ENCODE assay signal across 8 mouse cellular contexts in genomic region chr8:120251411-120252035, GRCm38 (mm10). TPM values are rescaled to one million over a fixed set of nuclear protein-coding genes. Genes with fewer than 3 reads are reported as not detected.
DNase-seq lines count a peak whose midpoint lies in the region; ATAC-seq and TF ChIP-seq lines count a peak whose summit lies in the region.

No protein-coding gene starts in this region.

- ATAC-seq in limb, embryonic 12.5 days (ENCODE audit: insufficient number of reproducible peaks, insufficient read depth, low FRiP score, low TSS enrichment, low read depth): no peak
- ATAC-seq in neural tube, embryonic 14.5 days (ENCODE audit: low read depth): no peak
- no peak for ATAC-seq in erythroblast, adult 5-6 weeks (replicated peaks; ENCODE audit: low FRiP score, poor library complexity, severe bottlenecking)

- H3K4me2 ChIP-seq in limb, embryonic 12.5 days: no peak overlapping the region
- H3K4me2 ChIP-seq in neural tube, embryonic 14.5 days (ENCODE audit: low read depth, low read length): no peak overlapping the region

- H3K9me3 ChIP-seq in limb, embryonic 12.5 days: 0 out of 2 replicates have a peak, but pooled peaks cover 4% of the 10 kb centered on the region
- no peaks in the 10 kb centered on the region for H3K9me3 ChIP-seq in neural tube, embryonic 14.5 days (ENCODE audit: control insufficient read depth, low read length)

- peak; percentile 16; the same call in 1 of the 2 replicates for TF ChIP-seq EP300 in heart, adult 2 months (IDR thresholded peaks at IDR 0.05; ENCODE audit: insufficient read depth, low read depth, low read length)

- TF ChIP-seq CTCF in kidney, adult 2 months (conservative IDR thresholded peaks at IDR 0.05; ENCODE audit: insufficient read depth, insufficient read length, low read depth, low read length): no peak
- no peak for TF ChIP-seq CTCF in heart, adult 2 months (IDR thresholded peaks at IDR 0.05)

- no peak for TF ChIP-seq POLR2A in kidney, adult 2 months (IDR thresholded peaks at IDR 0.05; ENCODE audit: low read depth, low read length)
- TF ChIP-seq POLR2A in heart, adult 2 months (IDR thresholded peaks at IDR 0.05; ENCODE audit: insufficient read depth, low read depth, low read length): no peak

- DNase-seq in kidney, postnatal 4 days: peak; percentile 42 to 54
- no peak for DNase-seq in kidney, adult 2 months
- DNase-seq in heart, adult 2 months: peak; percentile 56 to 71
- no peak for DNase-seq in adipocyte (ENCODE audit: low spot score)
- DNase-seq in spleen, adult 18-20 months: no peak

- H3K27ac ChIP-seq in kidney, adult 2 months (ENCODE audit: insufficient read depth, low read depth, low read length): no peak overlapping the region
- no peak overlapping the region; the same call in 1 of the 2 replicates for H3K27ac ChIP-seq in heart, adult 2 months
- peak overlapping the region; percentile 59 for H3K27ac ChIP-seq in limb, embryonic 12.5 days
- H3K27ac ChIP-seq in neural tube, embryonic 14.5 days (ENCODE audit: low read depth, low read length): peak overlapping the region; percentile 67; the same call in 1 of the 2 replicates

- no peaks in the 10 kb centered on the region for H3K27me3 ChIP-seq in kidney, adult 2 months (replicated peaks; ENCODE audit: control insufficient read depth, insufficient read depth, low read length)
- H3K27me3 ChIP-seq in heart, adult 2 months (ENCODE audit: control insufficient read depth, insufficient read depth, low read length): no peaks in the 10 kb centered on the region
- no peaks in the 10 kb centered on the region for H3K27me3 ChIP-seq in limb, embryonic 12.5 days
- no peaks in the 10 kb centered on the region for H3K27me3 ChIP-seq in neural tube, embryonic 14.5 days (ENCODE audit: control insufficient read depth, insufficient read depth, low read length)

- no peak overlapping the region for H3K9ac ChIP-seq in heart, adult 2 months (ENCODE audit: low read depth, low read length)
- H3K9ac ChIP-seq in limb, embryonic 12.5 days (replicated peaks): no peak overlapping the region
- no peak overlapping the region for H3K9ac ChIP-seq in neural tube, embryonic 14.5 days (replicated peaks; ENCODE audit: low read depth, low read length)

- 61% methylated on average over 9 of the region's 9 CpGs for WGBS in kidney, adult 2 months
- 65% methylated on average over 9 of the region's 9 CpGs for WGBS in heart, adult 2 months
- WGBS in limb, embryonic 12.5 days: 68% methylated on average over 9 of the region's 9 CpGs
- WGBS in neural tube, embryonic 14.5 days: 55% methylated on average over 9 of the region's 9 CpGs

- intact Hi-C loops in heart, adult 2 months (cut with DNase I): no loop called here

- peaks cover 1% of the 10 kb centered on the region; the same call in 1 of the 2 replicates for H3K79me2 ChIP-seq in heart, adult 2 months (replicated peaks; ENCODE audit: control insufficient read depth, insufficient read depth, low read length)

- H3K36me3 ChIP-seq in kidney, adult 2 months (ENCODE audit: control insufficient read depth, insufficient read depth, low read length): no peaks in the 10 kb centered on the region
- no peaks in the 10 kb centered on the region for H3K36me3 ChIP-seq in heart, adult 2 months (ENCODE audit: control insufficient read depth, insufficient read depth, low read length)
- H3K36me3 ChIP-seq in limb, embryonic 12.5 days: peaks cover 11% of the 10 kb centered on the region; the same call in 1 of the 2 replicates
- no peaks in the 10 kb centered on the region for H3K36me3 ChIP-seq in neural tube, embryonic 14.5 days (ENCODE audit: control insufficient read depth, insufficient read depth, low read length)

- no peak overlapping the region for H3K4me3 ChIP-seq in kidney, adult 2 months (ENCODE audit: insufficient read depth, low read depth, low read length)
- H3K4me3 ChIP-seq in heart, adult 2 months: no peak overlapping the region
- H3K4me3 ChIP-seq in limb, embryonic 12.5 days (replicated peaks): no peak overlapping the region
- H3K4me3 ChIP-seq in neural tube, embryonic 14.5 days (ENCODE audit: low read depth, low read length): no peak overlapping the region

- no peaks in the 10 kb centered on the region for H3K4me1 ChIP-seq in kidney, adult 2 months (ENCODE audit: control insufficient read depth, insufficient read depth, low read length)
- H3K4me1 ChIP-seq in heart, adult 2 months (ENCODE audit: control insufficient read depth, insufficient read depth, low read length): peaks cover 7% of the 10 kb centered on the region
- H3K4me1 ChIP-seq in limb, embryonic 12.5 days (replicated peaks): peaks cover 63% of the 10 kb centered on the region
- H3K4me1 ChIP-seq in neural tube, embryonic 14.5 days (ENCODE audit: control insufficient read depth, insufficient read depth, low read length): peaks cover 10% of the 10 kb centered on the region

RNA-seq across cellular contexts. Expression of gene Gse1, which starts 23.3 kb away (rescaled TPM):
- polyA plus RNA-seq in kidney, adult 2 months (2012; rRNA removed): 14.8 and 15.6 TPM in 2 replicates
- total RNA-seq in heart, adult 2 months (2021): 10 to 100 TPM; 21.0 to 24.3 TPM
- polyA plus RNA-seq in heart, adult 2 months (2012; rRNA removed): 12.1 and 12.8 TPM in 2 replicates
- polyA plus RNA-seq in limb, embryonic 12.5 days (2016; fragmentation: Nextera tagmentation; extraction: Ambion mirVana): 7.6 and 9.1 TPM in 2 replicates
- 19.2 and 23.3 TPM in 2 replicates for polyA plus RNA-seq in neural tube, embryonic 14.5 days (2014; fragmentation: Nextera tagmentation; extraction: Ambion mirVana)
- 23.2 and 30.0 TPM in 2 replicates for total RNA-seq in erythroblast, adult 5-6 weeks (2015; ENCODE audit: low replicate concordance)
- total RNA-seq in erythroblast, adult 5-6 weeks (2017; ENCODE audit: low replicate concordance): 37.8 and 38.3 TPM in 2 replicates

Comparison
In these comparisons a context has a peak if more than half of its experiments do, and no peak if none do; other contexts are left out.
1. DNase-seq: peak in kidney, postnatal 4 days (2 of 2) and heart, adult 2 months (2 of 2); none in kidney, adult 2 months (single experiment), adipocyte (single experiment) and spleen, adult 18-20 months (0 of 2).
2. H3K27ac ChIP-seq: peak in limb, embryonic 12.5 days (single experiment) and neural tube, embryonic 14.5 days (single experiment); none in kidney, adult 2 months (single experiment) and heart, adult 2 months (single experiment).